Mouse (Mus musculus) heart, postnatal 0 days (tissue): Measurements from ENCODE around the gene Ppid. TPM values are rescaled to one million over a fixed set of nuclear protein-coding genes. Genes with fewer than 3 reads are reported as not detected.
A peak's percentile ranks its signal among the peaks of the same experiment; 100 is the strongest.

Source experiments
- ATAC-seq: fragments of 200-750 bp; cut with Nextera tagmentation; 2 replicates; pipeline ENCODE4 v1.8.0; 2017; ENCODE audit warnings: low read depth, moderate number of reproducible peaks, moderate library complexity; ENCODE audit not compliant: insufficient read depth
- DNase-seq: peaks from one replicate; pipeline ENCODE4 v3.0.0-alpha.2; 2016; ENCODE audit warnings: low spot score
- H3K27ac ChIP-seq: fragments of 300-500 bp; sonication (generic); 2 replicates; pipeline ENCODE4 v1.5.1; 2014; ENCODE audit warnings: low read depth, mild to moderate bottlenecking
- H3K27me3 ChIP-seq: fragments of 300-500 bp; sonication (generic); 2 replicates; pipeline ENCODE4 v1.6.1; 2014; ENCODE audit warnings: low read length, mixed read lengths; ENCODE audit not compliant: control insufficient read depth, insufficient read depth
- H3K36me3 ChIP-seq: fragments of 300-500 bp; sonication (generic); replicated peaks from 2 replicates; pipeline ENCODE4 v1.6.1; 2014; ENCODE audit warnings: low read length, mixed read lengths; ENCODE audit not compliant: control insufficient read depth, insufficient read depth
- H3K4me1 ChIP-seq: fragments of 300-500 bp; sonication (generic); 2 replicates; pipeline ENCODE4 v1.6.1; 2014; ENCODE audit warnings: antibody characterized with exemption; ENCODE audit not compliant: control insufficient read depth, insufficient read depth
- H3K4me2 ChIP-seq: fragments of 300-500 bp; sonication (generic); 2 replicates; pipeline ENCODE4 v1.6.1; 2014; ENCODE audit warnings: low read depth, mild to moderate bottlenecking, low read length, moderate library complexity
- H3K4me3 ChIP-seq: fragments of 300-500 bp; sonication (generic); 2 replicates; pipeline ENCODE4 v1.5.1; 2014; ENCODE audit warnings: low read depth, low read length
- H3K9ac ChIP-seq: fragments of 300-500 bp; sonication (generic); replicated peaks from 2 replicates; pipeline ENCODE4 v1.6.1; 2014; ENCODE audit warnings: low read depth, low read length, mixed read lengths
- H3K9me3 ChIP-seq: fragments of 300-500 bp; sonication (generic); replicated peaks from 2 replicates; pipeline ENCODE4 v1.6.1; 2016; ENCODE audit warnings: low read length; ENCODE audit not compliant: control insufficient read depth
- CTCF ChIP-seq: IDR thresholded peaks from 2 replicates; pipeline ENCODE4 v1.5.1; 2016; ENCODE audit warnings: antibody characterized with exemption, control low read depth, low read depth
- EP300 ChIP-seq: IDR thresholded peaks from 2 replicates; pipeline ENCODE4 v1.6.1; 2016; ENCODE audit warnings: antibody characterized with exemption, low read depth
- WGBS: fragments of 180-500 bp; shearing (Covaris S2); extraction: QIAGEN DNeasy Blood & Tissue Kit; methylation state at CpG from one replicate; pipeline ENCODE4 v1.1.7; 2014; 5-methylcytosine and 5-hydroxymethylcytosine counted together
- polyA plus RNA-seq: library from polyadenylated mRNA; unstranded; fragments of >200 nt; fragmentation: Nextera tagmentation; extraction: Ambion mirVana; gene quantifications from 2 replicates; pipeline ENCODE4 v1.2.1, GENCODE M21; 2015
- total RNA-seq: library from RNA; depleted of rRNA; stranded (reverse); fragments of >200 nt; gene quantifications from 2 replicates; pipeline ENCODE4 v1.2.3, GENCODE M21; 2014; ENCODE audit warnings: low replicate concordance

Ppid gene
- total and polyA plus RNA-seq, 2 experiments from 2014 or later = 28.5 to 52.0 TPM

DNA sequence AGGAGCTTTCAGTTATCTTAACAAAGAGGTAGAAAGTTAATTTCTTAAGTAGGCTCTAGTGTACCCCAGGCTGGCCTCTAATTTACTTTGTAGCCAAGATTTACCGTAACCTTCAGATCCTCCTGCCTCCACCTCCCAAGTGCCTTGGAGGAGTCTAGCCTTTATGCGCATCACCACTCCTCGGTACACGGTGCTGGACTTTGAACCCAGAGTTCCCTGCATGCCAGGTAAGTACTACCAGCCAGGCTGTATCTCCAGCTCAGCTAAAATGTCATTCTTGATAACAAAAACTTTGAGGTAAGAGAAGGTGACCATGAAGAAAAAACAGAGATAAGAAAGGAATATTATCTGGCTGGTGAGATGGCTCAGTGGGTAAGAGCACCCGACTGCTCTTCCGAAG lies 30.6 kb upstream of the Ppid start:
- peaks cover 14% of the 10 kb centered on the region for H3K4me1 ChIP-seq
- no peaks in the 10 kb centered on the region for H3K9me3 ChIP-seq
- no peaks in the 10 kb centered on the region for H3K27me3 ChIP-seq
- TF ChIP-seq CTCF (no peak), EP300 (no peak)
- no peak overlapping the region for H3K4me2 ChIP-seq
- no peak overlapping the region for H3K4me3 ChIP-seq
- no peaks in the 10 kb centered on the region for H3K36me3 ChIP-seq
- DNase-seq (no peak), ATAC-seq (no peak)
- H3K9ac ChIP-seq = no peak overlapping the region
- WGBS = 92% methylated on average over 6 of the region's 6 CpGs
- no peak overlapping the region for H3K27ac ChIP-seq

DNA sequence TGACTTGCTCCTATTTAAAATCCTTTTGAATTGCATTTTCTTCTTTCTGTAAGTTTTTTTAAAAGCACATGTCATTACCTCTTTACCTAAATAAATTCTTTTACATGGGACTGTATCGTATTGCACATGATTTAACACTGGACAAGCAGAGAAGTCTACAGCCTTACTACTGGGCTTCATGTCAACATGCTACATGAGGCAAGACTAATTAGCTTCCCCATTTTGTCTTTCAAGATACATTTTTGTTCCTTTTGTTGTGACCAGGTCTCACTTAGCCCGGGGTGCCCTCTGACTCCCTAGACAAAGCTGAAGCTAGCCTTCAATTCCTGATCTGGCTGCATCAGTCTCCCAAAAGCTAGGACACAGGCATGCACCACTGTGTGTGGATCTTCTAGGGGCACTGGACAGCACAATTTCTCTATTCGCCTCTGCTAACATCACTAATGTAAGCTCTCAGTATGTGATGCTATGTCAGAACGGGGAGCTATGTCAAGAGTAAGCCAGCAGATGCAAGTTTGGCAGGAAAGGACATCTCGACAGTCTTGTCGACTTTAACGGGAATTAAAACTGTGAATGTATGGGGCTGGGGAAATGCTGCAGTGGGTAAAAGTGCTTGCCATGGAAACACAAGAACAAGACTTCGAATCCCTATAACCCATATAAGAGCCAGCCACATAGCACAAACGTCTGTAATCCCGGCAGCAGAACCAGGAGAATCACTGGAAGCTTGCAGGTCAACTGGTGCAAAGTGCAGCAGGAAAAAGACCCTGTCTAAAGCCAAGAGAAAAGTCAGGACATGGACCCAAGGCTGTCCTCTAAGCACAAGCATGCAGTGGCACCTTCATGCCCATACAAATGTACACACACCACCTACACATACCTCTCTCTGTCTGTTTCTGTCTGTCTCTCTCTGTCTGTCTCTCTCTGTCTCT lies 29.1 kb upstream of the Ppid start:
- WGBS = 77% methylated on average over 10 of the region's 10 CpGs

DNA sequence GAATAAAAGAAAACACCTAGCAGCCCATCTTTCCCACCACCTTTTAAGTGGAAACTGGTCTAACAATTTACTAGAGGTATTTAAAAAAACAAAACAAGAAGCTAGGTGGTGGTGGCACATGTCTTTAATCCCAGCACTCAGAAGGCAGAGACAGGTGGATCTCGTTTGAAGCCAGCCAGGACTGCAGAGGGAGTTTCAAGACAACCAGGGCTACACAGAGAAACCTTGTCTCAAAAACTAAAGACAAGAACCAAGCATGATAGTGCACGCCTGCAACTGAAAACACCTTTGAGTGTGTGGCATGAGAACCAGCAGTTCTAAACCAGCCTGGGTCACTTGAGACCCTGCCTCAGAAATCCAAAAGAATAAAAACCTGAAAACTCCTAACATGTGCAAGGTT lies 27.6 kb upstream of the Ppid start:
- Histone ChIP-seq H3K4me2 (no peak overlapping the region), H3K4me1 (peaks cover 14% of the 10 kb centered on the region), H3K36me3 (no peaks in the 10 kb centered on the region), H3K9me3 (no peaks in the 10 kb centered on the region), H3K9ac (no peak overlapping the region), H3K27me3 (no peaks in the 10 kb centered on the region), H3K27ac (no peak overlapping the region), H3K4me3 (no peak overlapping the region)
- ATAC-seq = no peak
- 78% methylated on average over 2 of the region's 2 CpGs for WGBS
- DNase-seq = no peak
- TF ChIP-seq EP300 = no peak
- TF ChIP-seq CTCF = no peak

More for the DNA sequence above, 29.1 kb upstream of the Ppid start:
- H3K27me3 ChIP-seq = no peaks in the 10 kb centered on the region
- ATAC-seq (no peak), DNase-seq (no peak)
- no peaks in the 10 kb centered on the region for H3K9me3 ChIP-seq
- no peaks in the 10 kb centered on the region for H3K36me3 ChIP-seq
- H3K4me3 ChIP-seq = no peak overlapping the region
- no peak overlapping the region for H3K9ac ChIP-seq
- no peak overlapping the region for H3K27ac ChIP-seq
- TF ChIP-seq EP300 = no peak
- TF ChIP-seq CTCF = no peak
- H3K4me2 ChIP-seq = no peak overlapping the region
- peaks cover 14% of the 10 kb centered on the region for H3K4me1 ChIP-seq

GRCm38 (mm10) chr3:79564875-79565606 lies 26.1 kb upstream of the Ppid start:
- ATAC-seq = no peak
- Histone ChIP-seq H3K27me3 (no peaks in the 10 kb centered on the region), H3K9me3 (no peaks in the 10 kb centered on the region), H3K9ac (no peak overlapping the region), H3K36me3 (no peaks in the 10 kb centered on the region), H3K4me3 (no peak overlapping the region), H3K4me2 (no peak overlapping the region), H3K4me1 (peaks cover 10% of the 10 kb centered on the region; the same call in 1 of the 2 replicates), H3K27ac (no peak overlapping the region)
- TF ChIP-seq EP300 = no peak
- TF ChIP-seq CTCF = no peak
- 61% methylated on average over 10 of the region's 10 CpGs for WGBS
- no peak for DNase-seq

GRCm38 (mm10) chr3:79566716-79567691 lies 24.1 kb upstream of the Ppid start:
- peak overlapping the region; percentile 75 for H3K27ac ChIP-seq
- 4% methylated on average over 51 of the region's 60 CpGs for WGBS
- TF ChIP-seq EP300 (no peak), CTCF (no peak)
- H3K4me2 ChIP-seq = peak overlapping the region; percentile 90
- H3K27me3 ChIP-seq = no peaks in the 10 kb centered on the region
- peaks cover 10% of the 10 kb centered on the region; the same call in 1 of the 2 replicates for H3K4me1 ChIP-seq
- DNase-seq = no peak
- H3K4me3 ChIP-seq = peak overlapping the region; percentile 84
- H3K9ac ChIP-seq = peak overlapping the region; percentile 76
- ATAC-seq = no peak; the same call in 1 of the 2 replicates
- H3K9me3 ChIP-seq = no peaks in the 10 kb centered on the region
- no peaks in the 10 kb centered on the region for H3K36me3 ChIP-seq
